In the genomic region with DNA sequence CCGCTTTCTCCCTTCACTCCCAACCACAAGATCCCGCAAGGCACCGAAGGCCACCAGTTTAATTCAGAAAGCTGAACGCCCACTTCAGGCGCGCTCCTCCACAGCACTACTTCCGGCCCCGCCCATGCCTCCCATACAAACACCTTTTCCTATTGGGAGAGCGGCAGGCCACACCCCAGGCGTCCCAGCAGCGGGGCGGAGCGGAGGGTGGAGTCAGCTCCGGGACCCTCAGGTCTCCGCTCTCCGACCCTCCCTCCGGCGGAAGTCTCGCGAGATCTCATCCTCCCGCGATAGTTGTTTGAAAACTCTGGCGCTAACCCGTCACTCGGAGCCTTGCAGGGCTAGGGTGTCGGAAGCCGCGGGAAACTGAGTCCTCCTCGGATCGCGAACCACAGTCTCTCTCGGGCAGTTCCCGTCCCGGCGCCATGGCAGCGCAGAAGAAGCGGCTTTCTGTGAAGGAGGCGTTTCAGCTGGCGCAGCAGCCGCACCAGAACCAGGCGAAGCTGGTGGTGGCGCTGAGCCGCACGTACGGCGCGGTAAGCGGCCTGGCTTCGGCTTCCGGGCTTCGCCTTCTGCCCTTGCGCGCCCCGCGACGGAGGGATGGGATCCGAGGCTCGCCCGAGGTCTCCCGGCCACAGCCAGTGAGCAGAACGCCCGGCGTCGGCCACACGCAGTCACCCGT, we compare ENCODE assay signal across 8 mouse cellular contexts. TPM values are rescaled to one million over a fixed set of nuclear protein-coding genes. Genes with fewer than 3 reads are reported as not detected.
A peak's percentile ranks its signal among the peaks of the same experiment; 100 is the strongest.
DNase-seq lines count a peak whose midpoint lies in the region; ATAC-seq and TF ChIP-seq lines count a peak whose summit lies in the region.

Ncapg (plus strand) TSS at position 322 of the 682 bp plus-strand sequence.

- H3K4me3 ChIP-seq in E14TG2a.4 (replicated peaks; ENCODE audit: low read length) = peak within 1 kb of the TSS; percentile 99
- H3K4me3 ChIP-seq in forebrain, embryonic 12.5 days (replicated peaks) = peak within 1 kb of the TSS; percentile 84
- peak within 1 kb of the TSS; percentile 77 for H3K4me3 ChIP-seq in heart, postnatal 0 days (ENCODE audit: low read depth, low read length)
- peak within 1 kb of the TSS; percentile 87 for H3K4me3 ChIP-seq in liver, embryonic 16.5 days (ENCODE audit: low read depth, low read length)
- peak within 1 kb of the TSS; percentile 81 for H3K4me3 ChIP-seq in neural tube, embryonic 13.5 days
- H3K4me3 ChIP-seq in testis, adult 2 months (ENCODE audit: control insufficient read depth, low read depth, low read length) = peak within 1 kb of the TSS; percentile 99

- TF ChIP-seq CTCF in E14TG2a.4 (conservative IDR thresholded peaks at IDR 0.05; ENCODE audit: low read length) = no peak
- no peak for TF ChIP-seq CTCF in heart, postnatal 0 days (IDR thresholded peaks at IDR 0.05; ENCODE audit: low read depth)
- no peak for TF ChIP-seq CTCF in testis, adult 2 months (IDR thresholded peaks at IDR 0.05; ENCODE audit: control insufficient read depth, insufficient read depth, insufficient replicate concordance, low read depth, low read length)

- DNase-seq in c-Kit-positive CD71-positive TER-119-positive erythroid progenitor cells, embryonic 14.5 days (ENCODE audit: low spot score) = peak; percentile 100
- DNase-seq in heart, postnatal 0 days (ENCODE audit: low spot score) = peak; percentile 99
- DNase-seq in kidney, postnatal 4 days = peak; percentile 100

- H3K9me3 ChIP-seq in E14TG2a.4 (ENCODE audit: low read length) = peaks cover 1% of the 10 kb centered on the region; the same call in 1 of the 2 replicates
- no peaks in the 10 kb centered on the region for H3K9me3 ChIP-seq in forebrain, embryonic 12.5 days
- H3K9me3 ChIP-seq in heart, postnatal 0 days (replicated peaks; ENCODE audit: control insufficient read depth, low read length) = no peaks in the 10 kb centered on the region
- H3K9me3 ChIP-seq in liver, embryonic 16.5 days (replicated peaks; ENCODE audit: control insufficient read depth, low read length) = no peaks in the 10 kb centered on the region
- H3K9me3 ChIP-seq in neural tube, embryonic 13.5 days = no peaks in the 10 kb centered on the region

- peak within 1 kb of the TSS; percentile 82 for H3K9ac ChIP-seq in forebrain, embryonic 12.5 days
- peak within 1 kb of the TSS; percentile 64 for H3K9ac ChIP-seq in heart, postnatal 0 days (replicated peaks; ENCODE audit: low read depth, low read length)
- peak within 1 kb of the TSS; percentile 91 for H3K9ac ChIP-seq in liver, embryonic 16.5 days (ENCODE audit: low read depth, low read length)
- peak within 1 kb of the TSS; percentile 84 for H3K9ac ChIP-seq in neural tube, embryonic 13.5 days

- H3K27ac ChIP-seq in forebrain, embryonic 12.5 days = peak within 1 kb of the TSS; percentile 91
- H3K27ac ChIP-seq in heart, postnatal 0 days (ENCODE audit: low read depth) = peak within 1 kb of the TSS; percentile 65
- H3K27ac ChIP-seq in liver, embryonic 16.5 days (ENCODE audit: low read length) = peak within 1 kb of the TSS; percentile 93
- H3K27ac ChIP-seq in neural tube, embryonic 13.5 days (replicated peaks) = peak within 1 kb of the TSS; percentile 81
- H3K27ac ChIP-seq in testis, adult 2 months (ENCODE audit: control insufficient read depth, insufficient read depth, low read depth, low read length) = peak within 1 kb of the TSS; percentile 98

- H3K36me3 ChIP-seq in E14TG2a.4 (ENCODE audit: insufficient read depth, low read length) = peaks cover 24% of the 10 kb centered on the region
- peaks cover 3% of the 10 kb centered on the region; the same call in 1 of the 2 replicates for H3K36me3 ChIP-seq in forebrain, embryonic 12.5 days (replicated peaks)
- no peaks in the 10 kb centered on the region for H3K36me3 ChIP-seq in heart, postnatal 0 days (replicated peaks; ENCODE audit: control insufficient read depth, insufficient read depth, low read length)
- H3K36me3 ChIP-seq in liver, embryonic 16.5 days (ENCODE audit: control insufficient read depth, insufficient read depth) = peaks cover 5% of the 10 kb centered on the region; the same call in 1 of the 2 replicates
- H3K36me3 ChIP-seq in neural tube, embryonic 13.5 days = no peaks in the 10 kb centered on the region
- H3K36me3 ChIP-seq in testis, adult 2 months (ENCODE audit: control insufficient read depth, insufficient read depth, low read length) = no peaks in the 10 kb centered on the region

- peak within 1 kb of the TSS; percentile 84 for H3K4me2 ChIP-seq in forebrain, embryonic 12.5 days
- peak within 1 kb of the TSS; percentile 81 for H3K4me2 ChIP-seq in heart, postnatal 0 days (ENCODE audit: low read depth, low read length)
- H3K4me2 ChIP-seq in liver, embryonic 16.5 days (ENCODE audit: low read depth, low read length) = peak within 1 kb of the TSS; percentile 88
- H3K4me2 ChIP-seq in neural tube, embryonic 13.5 days = peak within 1 kb of the TSS; percentile 91

- H3K4me1 ChIP-seq in E14TG2a.4 (replicated peaks; ENCODE audit: low read depth, low read length) = peaks cover 15% of the 10 kb centered on the region
- H3K4me1 ChIP-seq in forebrain, embryonic 12.5 days = peaks cover 16% of the 10 kb centered on the region
- H3K4me1 ChIP-seq in heart, postnatal 0 days (ENCODE audit: control insufficient read depth, insufficient read depth) = peaks cover 10% of the 10 kb centered on the region; the same call in 1 of the 2 replicates
- peaks cover 5% of the 10 kb centered on the region for H3K4me1 ChIP-seq in liver, embryonic 16.5 days (ENCODE audit: control insufficient read depth, low read depth, low read length)
- H3K4me1 ChIP-seq in neural tube, embryonic 13.5 days (replicated peaks) = peaks cover 17% of the 10 kb centered on the region
- peaks cover 2% of the 10 kb centered on the region; the same call in 1 of the 2 replicates for H3K4me1 ChIP-seq in testis, adult 2 months (ENCODE audit: control insufficient read depth, insufficient read depth, low read length)

- under 1% methylated on average over 66 of the region's 66 CpGs for WGBS in forebrain, embryonic 12.5 days
- under 1% methylated on average over 66 of the region's 66 CpGs for WGBS in heart, postnatal 0 days
- WGBS in liver, embryonic 16.5 days (ENCODE audit: insufficient replicate concordance) = under 1% methylated on average over 66 of the region's 66 CpGs
- WGBS in neural tube, embryonic 13.5 days = under 1% methylated on average over 66 of the region's 66 CpGs

- H3K27me3 ChIP-seq in E14TG2a.4 (ENCODE audit: insufficient read depth, low read length) = no peaks in the 10 kb centered on the region
- no peaks in the 10 kb centered on the region for H3K27me3 ChIP-seq in forebrain, embryonic 12.5 days
- H3K27me3 ChIP-seq in heart, postnatal 0 days (ENCODE audit: control insufficient read depth, insufficient read depth, low read length) = no peaks in the 10 kb centered on the region
- H3K27me3 ChIP-seq in liver, embryonic 16.5 days (ENCODE audit: control insufficient read depth, insufficient read depth, low read depth, low read length) = no peaks in the 10 kb centered on the region
- no peaks in the 10 kb centered on the region for H3K27me3 ChIP-seq in neural tube, embryonic 13.5 days
- no peaks in the 10 kb centered on the region for H3K27me3 ChIP-seq in testis, adult 2 months (ENCODE audit: control insufficient read depth, insufficient read depth, low read length)

- peak; percentile 83 for TF ChIP-seq EP300 in heart, postnatal 0 days (IDR thresholded peaks at IDR 0.05; ENCODE audit: low read depth)

- peak; percentile 80 for TF ChIP-seq POLR2A in testis, adult 2 months (IDR thresholded peaks at IDR 0.05; ENCODE audit: control insufficient read depth, low read depth, low read length)

- peak; percentile 100 for ATAC-seq in forebrain, embryonic 12.5 days (ENCODE audit: low FRiP score)
- peak; percentile 100 for ATAC-seq in heart, postnatal 0 days (ENCODE audit: insufficient read depth, low read depth)
- peak; percentile 99 for ATAC-seq in liver, embryonic 16.5 days (ENCODE audit: low read depth)
- peak; percentile 100 for ATAC-seq in neural tube, embryonic 13.5 days (ENCODE audit: low read depth)

RNA-seq across cellular contexts. Expression of gene Ncapg, which starts in this region (rescaled TPM):
- 75.3 and 80.3 TPM in 2 replicates for polyA plus RNA-seq in forebrain, embryonic 12.5 days (2016; fragmentation: Nextera tagmentation; extraction: Ambion mirVana)
- 16.1 and 28.7 TPM in 2 replicates for total RNA-seq in heart, postnatal 0 days (2014; rRNA removed; ENCODE audit: low replicate concordance)
- 8.7 and 9.1 TPM in 2 replicates for polyA plus RNA-seq in heart, postnatal 0 days (2015; fragmentation: Nextera tagmentation; extraction: Ambion mirVana)
- polyA plus RNA-seq in liver, embryonic 16.5 days (2015; fragmentation: Nextera tagmentation; extraction: Ambion mirVana) = 44.2 and 47.6 TPM in 2 replicates
- polyA plus RNA-seq in neural tube, embryonic 13.5 days (2015; fragmentation: Nextera tagmentation; extraction: Ambion mirVana) = 9.1 and 10.1 TPM in 2 replicates
- polyA plus RNA-seq in testis, adult 2 months (2012; rRNA removed) = 6.0 and 7.3 TPM in 2 replicates

Comparison
In these comparisons a context has a peak if more than half of its experiments do, and no peak if none do; other contexts are left out.
1. Peak in every context shown above with its lines: DNase-seq, ATAC-seq, H3K4me3 ChIP-seq and H3K27ac ChIP-seq.